Mouse (Mus musculus) heart, embryonic 11.5 days (tissue): Measurements from ENCODE around the gene Fcgr4. TPM values are rescaled to one million over a fixed set of nuclear protein-coding genes. Genes with fewer than 3 reads are reported as not detected.

Experiments used
- ATAC-seq: fragments of 200-750 bp; cut with Nextera tagmentation; replicated peaks from 2 replicates; pipeline ENCODE4 v1.8.0; 2017; ENCODE audit warnings: moderate library complexity; ENCODE audit not compliant: insufficient number of reproducible peaks, low FRiP score, low TSS enrichment
- H3K27ac ChIP-seq: fragments of 300-500 bp; sonication (generic); 2 replicates; pipeline ENCODE4 v1.5.1; 2014; ENCODE audit warnings: mild to moderate bottlenecking, low read depth, low read length
- H3K27me3 ChIP-seq: fragments of 300-500 bp; sonication (generic); 2 replicates; pipeline ENCODE4 v1.6.1; 2014; ENCODE audit warnings: mild to moderate bottlenecking, low read length, mixed read lengths; ENCODE audit not compliant: control insufficient read depth, insufficient read depth
- H3K36me3 ChIP-seq: fragments of 300-500 bp; sonication (generic); 2 replicates; pipeline ENCODE4 v1.6.1; 2014; ENCODE audit warnings: mild to moderate bottlenecking, low read length, moderate library complexity, mixed read lengths; ENCODE audit not compliant: control insufficient read depth, insufficient read depth
- H3K4me1 ChIP-seq: fragments of 300-500 bp; sonication (generic); 2 replicates; pipeline ENCODE4 v1.6.1; 2014; ENCODE audit warnings: low read length; ENCODE audit not compliant: control insufficient read depth, insufficient read depth
- H3K4me2 ChIP-seq: fragments of 300-500 bp; sonication (generic); 2 replicates; pipeline ENCODE4 v1.6.1; 2014; ENCODE audit warnings: mild to moderate bottlenecking, moderate library complexity
- H3K4me3 ChIP-seq: fragments of 300-500 bp; sonication (generic); 2 replicates; pipeline ENCODE4 v1.5.1; 2014; ENCODE audit warnings: low read depth, low read length
- H3K9ac ChIP-seq: fragments of 300-500 bp; sonication (generic); 2 replicates; pipeline ENCODE4 v1.6.1; 2014; ENCODE audit warnings: mild to moderate bottlenecking, low read depth, low read length, moderate library complexity
- H3K9me3 ChIP-seq: fragments of 300-500 bp; sonication (generic); replicated peaks from 2 replicates; pipeline ENCODE4 v1.6.1; 2016; ENCODE audit warnings: low read length; ENCODE audit not compliant: control insufficient read depth
- WGBS: fragments of 180-500 bp; shearing (Covaris S2); extraction: QIAGEN DNeasy Blood & Tissue Kit; methylation state at CpG from one replicate; pipeline ENCODE4 v1.1.7; 2014; ENCODE audit not compliant: insufficient replicate concordance; 5-methylcytosine and 5-hydroxymethylcytosine counted together
- polyA plus RNA-seq: library from polyadenylated mRNA; unstranded; fragments of >200 nt; fragmentation: Nextera tagmentation; extraction: Ambion mirVana; gene quantifications from 2 replicates; pipeline ENCODE4 v1.2.1, GENCODE M21; 2014

Gene Fcgr4
- polyA plus RNA-seq, 1 experiment from 2014 or later, result not detected

DNA sequence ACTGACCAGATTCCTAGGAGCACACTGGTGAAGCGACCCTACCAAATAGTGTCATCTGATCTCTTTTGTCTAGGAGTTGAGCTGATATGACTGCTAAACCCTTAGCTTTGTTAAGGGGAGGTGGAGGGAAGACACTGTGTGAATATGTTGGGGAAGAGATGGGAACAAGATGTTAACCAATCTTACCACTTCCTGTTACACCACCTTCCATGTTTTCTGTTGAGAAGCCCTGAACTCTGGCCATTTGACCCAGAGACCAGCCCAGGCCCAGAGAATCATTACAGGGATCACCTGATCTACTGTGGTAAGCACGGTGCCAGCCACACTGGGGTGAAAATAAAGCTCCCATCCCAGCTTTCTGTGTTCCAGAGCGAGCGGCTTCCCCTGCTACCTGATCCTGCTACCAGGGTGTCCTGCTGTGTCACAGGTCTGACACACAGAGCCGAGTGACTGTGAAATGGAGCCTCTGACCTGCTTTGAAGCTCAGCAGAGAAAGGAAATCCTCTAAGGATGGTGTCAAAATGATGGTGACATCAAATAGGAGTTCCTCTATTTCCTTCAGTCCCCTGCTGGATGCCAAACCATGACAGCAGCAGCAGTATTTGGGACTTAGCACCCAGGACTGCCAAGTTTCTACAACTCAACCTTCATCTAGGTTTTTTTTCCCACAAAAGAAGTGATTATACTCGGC lies 1.1 kb upstream of the Fcgr4 start:
- Histone ChIP-seq H3K4me2 (no peak overlapping the region), H3K9ac (no peak overlapping the region), H3K4me1 (no peaks in the 10 kb centered on the region), H3K9me3 (no peaks in the 10 kb centered on the region), H3K36me3 (no peaks in the 10 kb centered on the region), H3K4me3 (no peak overlapping the region), H3K27me3 (no peaks in the 10 kb centered on the region), H3K27ac (no peak overlapping the region)
- no peak for ATAC-seq
- WGBS, result 36% methylated on average over 6 of the region's 6 CpGs

GRCm38 (mm10) chr1:171019311-171019950 lies 711 bp downstream of the Fcgr4 start:
- Histone ChIP-seq H3K27me3 (no peaks in the 10 kb centered on the region), H3K9ac (no peak overlapping the region), H3K36me3 (no peaks in the 10 kb centered on the region), H3K27ac (no peak overlapping the region), H3K4me1 (no peaks in the 10 kb centered on the region), H3K9me3 (no peaks in the 10 kb centered on the region), H3K4me3 (no peak overlapping the region), H3K4me2 (no peak overlapping the region)
- no peak for ATAC-seq
- WGBS, result 71% methylated on average over 7 of the region's 7 CpGs

GRCm38 (mm10) chr1:171031752-171032151 lies 13.0 kb downstream of the Fcgr4 start:
- WGBS, result 68% methylated on average over 3 of the region's 3 CpGs

DNA sequence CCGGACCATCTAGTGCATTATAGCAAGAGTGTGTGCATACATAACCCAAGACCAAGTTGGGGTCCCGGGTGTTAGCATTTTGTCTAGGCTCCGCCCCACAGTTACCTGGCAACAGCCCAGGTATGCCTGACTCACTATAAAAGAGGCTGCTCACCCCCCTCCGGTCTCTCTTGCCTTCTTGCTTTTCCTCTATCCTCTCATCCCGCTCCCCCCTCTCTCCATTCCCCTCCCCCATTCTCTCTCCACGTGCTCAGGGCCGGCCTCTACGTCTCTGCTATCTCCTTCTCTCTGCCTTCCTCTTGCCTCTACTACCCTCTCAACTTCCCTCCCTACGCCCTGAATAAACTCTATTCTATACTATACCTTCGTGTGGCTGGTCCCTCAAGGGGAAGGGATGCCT lies 14.0 kb downstream of the Fcgr4 start:
- H3K9ac ChIP-seq, result peak overlapping the region; percentile 6; the same call in 1 of the 2 replicates
- ATAC-seq, result no peak
- WGBS, result 8% methylated on average over 10 of the region's 10 CpGs
- H3K27ac ChIP-seq, result no peak overlapping the region
- 0 out of 2 replicates have a peak, but pooled peaks cover 2% of the 10 kb centered on the region for H3K4me1 ChIP-seq
- no peaks in the 10 kb centered on the region for H3K9me3 ChIP-seq
- peak overlapping the region; percentile 98 for H3K4me2 ChIP-seq
- H3K4me3 ChIP-seq, result peak overlapping the region; percentile 63
- peaks cover 33% of the 10 kb centered on the region for H3K27me3 ChIP-seq
- H3K36me3 ChIP-seq, result no peaks in the 10 kb centered on the region

More at GRCm38 (mm10) chr1:171031752-171032151, 13.0 kb downstream of the Fcgr4 start:
- Histone ChIP-seq H3K4me2 (no peak overlapping the region), H3K4me1 (0 out of 2 replicates have a peak, but pooled peaks cover 2% of the 10 kb centered on the region), H3K9ac (no peak overlapping the region), H3K36me3 (no peaks in the 10 kb centered on the region), H3K4me3 (no peak overlapping the region), H3K27me3 (peaks cover 33% of the 10 kb centered on the region), H3K9me3 (no peaks in the 10 kb centered on the region), H3K27ac (no peak overlapping the region)
- ATAC-seq, result no peak

DNA sequence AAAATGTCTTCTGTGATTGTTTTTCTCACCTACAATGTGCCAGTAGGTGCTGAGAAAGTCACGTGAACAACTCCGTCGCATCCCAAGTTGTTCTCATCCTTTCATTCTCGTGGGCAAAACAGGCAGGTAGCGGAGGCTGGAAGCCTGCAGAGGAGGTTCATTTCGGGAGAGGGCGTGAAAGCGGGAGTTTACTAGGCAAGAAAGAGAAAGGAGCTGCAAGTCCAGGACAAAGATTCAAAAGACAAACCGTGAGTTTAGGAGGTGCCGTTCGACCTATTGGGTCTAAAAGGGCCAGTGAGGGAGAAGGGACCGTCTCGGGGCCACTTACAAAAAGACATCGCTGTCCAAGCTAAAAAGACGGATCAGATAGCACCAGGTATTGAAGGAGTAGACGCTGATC lies 14.5 kb downstream of the Fcgr4 start:
- no peaks in the 10 kb centered on the region for H3K36me3 ChIP-seq
- peak overlapping the region; percentile 98 for H3K4me2 ChIP-seq
- H3K9ac ChIP-seq, result peak overlapping the region; percentile 6; the same call in 1 of the 2 replicates
- peaks cover 33% of the 10 kb centered on the region for H3K27me3 ChIP-seq
- no peaks in the 10 kb centered on the region for H3K9me3 ChIP-seq
- ATAC-seq, result no peak
- H3K27ac ChIP-seq, result no peak overlapping the region
- under 1% methylated on average over 16 of the region's 16 CpGs for WGBS
- H3K4me3 ChIP-seq, result peak overlapping the region; percentile 63
- 0 out of 2 replicates have a peak, but pooled peaks cover 2% of the 10 kb centered on the region for H3K4me1 ChIP-seq

DNA sequence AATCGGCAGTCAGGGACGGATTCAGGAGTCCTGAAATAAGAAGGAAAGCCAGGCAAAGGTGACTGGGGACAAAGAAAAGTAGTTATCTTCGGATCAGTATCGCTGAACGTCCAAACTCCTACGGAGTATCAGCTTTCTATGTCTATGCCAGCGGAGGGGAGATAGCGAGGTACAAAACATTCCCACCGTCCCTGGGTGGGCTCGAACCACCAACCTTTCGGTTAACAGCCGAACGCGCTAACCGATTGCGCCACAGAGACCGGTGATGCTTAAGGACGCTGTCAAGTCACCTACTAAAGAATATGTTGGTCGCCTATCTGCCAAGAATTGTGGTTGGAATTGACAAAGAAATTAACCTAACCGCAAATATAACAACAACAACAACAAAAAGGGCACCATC lies 15.0 kb downstream of the Fcgr4 start:
- under 1% methylated on average over 20 of the region's 20 CpGs for WGBS
- H3K4me2 ChIP-seq, result peak overlapping the region; percentile 98
- H3K27me3 ChIP-seq, result peaks cover 33% of the 10 kb centered on the region
- H3K36me3 ChIP-seq, result no peaks in the 10 kb centered on the region
- H3K9me3 ChIP-seq, result no peaks in the 10 kb centered on the region
- peak overlapping the region; percentile 63 for H3K4me3 ChIP-seq
- H3K9ac ChIP-seq, result peak overlapping the region; percentile 6; the same call in 1 of the 2 replicates
- 0 out of 2 replicates have a peak, but pooled peaks cover 2% of the 10 kb centered on the region for H3K4me1 ChIP-seq
- H3K27ac ChIP-seq, result no peak overlapping the region
- ATAC-seq, result peak; percentile 74

GRCm38 (mm10) chr1:171034201-171034600 lies 15.5 kb downstream of the Fcgr4 start:
- H3K4me1 ChIP-seq, result 0 out of 2 replicates have a peak, but pooled peaks cover 2% of the 10 kb centered on the region
- no peak for ATAC-seq
- WGBS, result 8% methylated on average over 11 of the region's 11 CpGs
- H3K4me3 ChIP-seq, result peak overlapping the region; percentile 63
- H3K27me3 ChIP-seq, result peaks cover 30% of the 10 kb centered on the region
- H3K36me3 ChIP-seq, result no peaks in the 10 kb centered on the region
- no peak overlapping the region for H3K9ac ChIP-seq
- peak overlapping the region; percentile 98 for H3K4me2 ChIP-seq
- H3K9me3 ChIP-seq, result no peaks in the 10 kb centered on the region
- H3K27ac ChIP-seq, result no peak overlapping the region

DNA sequence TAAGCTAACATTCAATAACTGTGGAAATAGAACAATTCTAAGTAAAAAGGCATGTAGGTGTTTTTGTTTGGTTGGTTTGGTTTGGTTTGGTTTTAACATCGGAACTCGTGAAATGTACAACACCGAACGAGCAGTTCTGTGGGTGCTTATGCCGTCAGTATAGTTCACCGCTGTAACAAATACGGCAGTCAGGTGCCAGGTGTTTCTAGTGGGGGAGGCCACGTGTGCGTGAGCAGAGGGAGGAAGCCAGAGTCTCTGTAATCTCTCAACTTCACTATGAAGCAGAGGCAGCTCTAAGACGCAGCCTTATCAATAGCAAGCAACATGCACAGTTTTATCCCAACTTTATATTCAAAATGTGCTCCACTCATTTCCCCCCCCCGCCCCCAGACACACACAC lies 16.9 kb downstream of the Fcgr4 start:
- peaks cover 21% of the 10 kb centered on the region for H3K27me3 ChIP-seq
- H3K4me1 ChIP-seq, result 0 out of 2 replicates have a peak, but pooled peaks cover 2% of the 10 kb centered on the region
- H3K27ac ChIP-seq, result no peak overlapping the region
- H3K9me3 ChIP-seq, result no peaks in the 10 kb centered on the region
- WGBS, result 52% methylated on average over 11 of the region's 11 CpGs
- H3K9ac ChIP-seq, result no peak overlapping the region
- ATAC-seq, result no peak
- H3K4me3 ChIP-seq, result no peak overlapping the region
- peak overlapping the region; percentile 41 for H3K4me2 ChIP-seq
- H3K36me3 ChIP-seq, result no peaks in the 10 kb centered on the region
